Mouse (Mus musculus) midbrain, embryonic 14.5 days (tissue): ENCODE measurements at regions not wholly inside any gene's neighbourhood (a gene's known extent, or its start where the extent isn't known, plus 50 kb on each side); places are given as distances from the start of the nearest gene placed in this dataset.

Experiments
- ATAC-seq: fragments of 200-750 bp; cut with Nextera tagmentation; 2 replicates; pipeline ENCODE4 v1.8.0; 2017; ENCODE audit warnings: moderate number of reproducible peaks, moderate library complexity; ENCODE audit not compliant: low FRiP score, low TSS enrichment
- DNase-seq: peaks from one replicate; pipeline ENCODE4 v3.0.0-alpha.2; 2015
- H3K27ac ChIP-seq: fragments of 300-500 bp; sonication (generic); replicated peaks from 2 replicates; pipeline ENCODE4 v1.5.1; 2014; ENCODE audit warnings: mild to moderate bottlenecking, low read depth, low read length, moderate library complexity
- H3K27me3 ChIP-seq: fragments of 300-500 bp; sonication (generic); 2 replicates; pipeline ENCODE4 v1.6.1; 2014; ENCODE audit warnings: low read length, control low read depth, mixed read lengths; ENCODE audit not compliant: control insufficient read depth, insufficient read depth
- H3K36me3 ChIP-seq: fragments of 300-500 bp; sonication (generic); 2 replicates; pipeline ENCODE4 v1.6.1; 2014; ENCODE audit warnings: low read length, control low read depth; ENCODE audit not compliant: control insufficient read depth, insufficient read depth
- H3K4me1 ChIP-seq: fragments of 300-500 bp; sonication (generic); 2 replicates; pipeline ENCODE4 v1.6.1; 2014; ENCODE audit warnings: mild to moderate bottlenecking, antibody characterized with exemption, low read length, control low read depth; ENCODE audit not compliant: control insufficient read depth, insufficient read depth
- H3K4me2 ChIP-seq: fragments of 300-500 bp; sonication (generic); 2 replicates; pipeline ENCODE4 v1.6.1; 2014; ENCODE audit warnings: mild to moderate bottlenecking, low read length, moderate library complexity
- H3K4me3 ChIP-seq: fragments of 300-500 bp; sonication (generic); replicated peaks from 2 replicates; pipeline ENCODE4 v1.5.1; 2014; ENCODE audit warnings: low read depth, low read length
- H3K9ac ChIP-seq: fragments of 300-500 bp; sonication (generic); replicated peaks from 2 replicates; pipeline ENCODE4 v1.6.1; 2014; ENCODE audit warnings: mild to moderate bottlenecking, low read length, moderate library complexity
- H3K9me3 ChIP-seq: fragments of 300-500 bp; sonication (generic); 2 replicates; pipeline ENCODE4 v1.6.1; 2016; ENCODE audit warnings: low read length, control low read depth, mixed read lengths; ENCODE audit not compliant: control insufficient read depth
- WGBS: fragments of 180-500 bp; shearing (Covaris S2); extraction: QIAGEN DNeasy Blood & Tissue Kit; methylation state at CpG from one replicate; pipeline ENCODE4 v1.1.7; 2014; 5-methylcytosine and 5-hydroxymethylcytosine counted together

GRCm38 (mm10) chr19:21105004-21105403 is 151.0 kb upstream of the Tmc1 start:
- Histone ChIP-seq H3K4me2 (no peak overlapping the region), H3K9me3 (no peaks in the 10 kb centered on the region), H3K27me3 (no peaks in the 10 kb centered on the region), H3K4me1 (no peaks in the 10 kb centered on the region), H3K36me3 (no peaks in the 10 kb centered on the region), H3K9ac (no peak overlapping the region), H3K27ac (no peak overlapping the region), H3K4me3 (no peak overlapping the region)
- ATAC-seq = no peak
- 92% methylated on average over 6 of the region's 6 CpGs for WGBS
- DNase-seq = no peak

GRCm38 (mm10) chr19:21104462-21104936 is 150.5 kb upstream of the Tmc1 start:
- ATAC-seq = no peak
- WGBS = 90% methylated on average over 8 of the region's 8 CpGs

GRCm38 (mm10) chr19:21077771-21078548 is 124.0 kb upstream of the Tmc1 start:
- Histone ChIP-seq H3K9ac (no peak overlapping the region), H3K4me2 (no peak overlapping the region), H3K36me3 (no peaks in the 10 kb centered on the region), H3K27ac (no peak overlapping the region), H3K4me3 (no peak overlapping the region), H3K4me1 (no peaks in the 10 kb centered on the region), H3K27me3 (no peaks in the 10 kb centered on the region), H3K9me3 (no peaks in the 10 kb centered on the region)
- DNase-seq = no peak
- no peak for ATAC-seq
- 80% methylated on average over 7 of the region's 7 CpGs for WGBS

More at GRCm38 (mm10) chr19:21104462-21104936, 150.5 kb upstream of the Tmc1 start:
- Histone ChIP-seq H3K4me1 (no peaks in the 10 kb centered on the region), H3K27me3 (no peaks in the 10 kb centered on the region), H3K4me2 (no peak overlapping the region), H3K4me3 (no peak overlapping the region), H3K9me3 (no peaks in the 10 kb centered on the region), H3K27ac (no peak overlapping the region), H3K36me3 (no peaks in the 10 kb centered on the region), H3K9ac (no peak overlapping the region)
- no peak for DNase-seq

GRCm38 (mm10) chr19:21068381-21068780 is 114.4 kb upstream of the Tmc1 start:
- Histone ChIP-seq H3K4me1 (no peaks in the 10 kb centered on the region), H3K4me3 (no peak overlapping the region), H3K36me3 (no peaks in the 10 kb centered on the region), H3K27me3 (no peaks in the 10 kb centered on the region), H3K4me2 (no peak overlapping the region), H3K27ac (no peak overlapping the region), H3K9ac (no peak overlapping the region), H3K9me3 (no peaks in the 10 kb centered on the region)
- ATAC-seq (no peak), DNase-seq (no peak)
- WGBS = 88% methylated on average over 7 of the region's 7 CpGs

GRCm38 (mm10) chr19:21066432-21067113 is 112.6 kb upstream of the Tmc1 start:
- Histone ChIP-seq H3K9ac (no peak overlapping the region), H3K4me1 (no peaks in the 10 kb centered on the region), H3K27me3 (no peaks in the 10 kb centered on the region), H3K36me3 (no peaks in the 10 kb centered on the region), H3K27ac (no peak overlapping the region), H3K4me3 (no peak overlapping the region), H3K4me2 (no peak overlapping the region), H3K9me3 (no peaks in the 10 kb centered on the region)
- peak; percentile 11 for DNase-seq
- 87% methylated on average over 14 of the region's 14 CpGs for WGBS
- no peak for ATAC-seq

GRCm38 (mm10) chr19:21064902-21065301 is 110.9 kb upstream of the Tmc1 start:
- no peaks in the 10 kb centered on the region for H3K9me3 ChIP-seq
- no peak overlapping the region for H3K4me2 ChIP-seq
- no peak for ATAC-seq
- H3K36me3 ChIP-seq = no peaks in the 10 kb centered on the region
- H3K4me3 ChIP-seq = no peak overlapping the region
- H3K27me3 ChIP-seq = no peaks in the 10 kb centered on the region
- no peaks in the 10 kb centered on the region for H3K4me1 ChIP-seq
- no peak overlapping the region for H3K9ac ChIP-seq
- 93% methylated on average over 3 of the region's 3 CpGs for WGBS
- H3K27ac ChIP-seq = no peak overlapping the region
- DNase-seq = no peak

GRCm38 (mm10) chr19:21053597-21054544 is 99.9 kb upstream of the Tmc1 start:
- Histone ChIP-seq H3K4me1 (no peaks in the 10 kb centered on the region), H3K9me3 (no peaks in the 10 kb centered on the region), H3K36me3 (no peaks in the 10 kb centered on the region), H3K9ac (no peak overlapping the region), H3K27ac (no peak overlapping the region), H3K27me3 (no peaks in the 10 kb centered on the region), H3K4me2 (no peak overlapping the region), H3K4me3 (no peak overlapping the region)
- 61% methylated on average over 11 of the region's 11 CpGs for WGBS
- ATAC-seq (peak; percentile 85), DNase-seq (peak; percentile 63)

- H3K27ac ChIP-seq = no peak overlapping the region
- H3K9me3 ChIP-seq = no peaks in the 10 kb centered on the region
- no peaks in the 10 kb centered on the region for H3K4me1 ChIP-seq
- H3K27me3 ChIP-seq = no peaks in the 10 kb centered on the region
- no peak overlapping the region for H3K9ac ChIP-seq
- WGBS = 90% methylated on average over 3 of the region's 3 CpGs
- no peaks in the 10 kb centered on the region for H3K36me3 ChIP-seq
- H3K4me3 ChIP-seq = no peak overlapping the region
- ATAC-seq (no peak), DNase-seq (no peak)
- H3K4me2 ChIP-seq = no peak overlapping the region
Measured at GRCm38 (mm10) chr19:21052771-21053170, 98.8 kb upstream of the Tmc1 start.
